Mouse (Mus musculus): ENCODE data around the gene Cul4a. TPM values are rescaled to one million over a fixed set of nuclear protein-coding genes. Genes with fewer than 3 reads are reported as not detected.

The Cul4a gene
- total and polyA plus RNA-seq, 3 experiments = 15.6 to 27.0 (median 23.9) TPM

DNA sequence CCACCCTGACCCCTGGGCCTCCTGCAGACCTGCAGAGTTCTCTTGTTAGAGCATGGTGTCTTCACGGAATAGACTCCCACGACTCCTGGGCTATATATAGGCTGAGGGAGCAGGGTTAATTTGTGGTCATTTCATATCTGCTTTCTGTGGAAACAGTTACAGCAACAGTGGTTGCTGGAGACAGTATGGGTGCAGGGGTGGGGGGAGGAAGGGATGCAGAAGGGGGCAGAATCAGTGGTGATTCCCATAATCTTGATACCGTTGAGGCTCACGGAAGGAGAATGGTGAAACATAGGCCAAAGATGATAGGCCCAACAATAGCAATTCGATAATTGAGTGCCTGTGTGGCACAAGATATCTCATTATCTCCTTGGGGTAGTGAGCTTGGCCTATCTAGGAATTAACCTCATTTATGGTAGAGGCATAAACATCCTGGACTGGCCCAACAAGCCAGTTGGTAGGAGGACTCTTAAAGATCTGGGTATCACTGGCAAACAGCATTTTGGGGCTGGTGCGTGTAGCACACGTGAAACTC, 17.5 kb downstream of the Cul4a start:
- no peak overlapping the region for H3K27ac ChIP-seq (ENCODE audit: insufficient read depth, low read depth)
- dilution Hi-C loops (cut with MboI; ENCODE audit: extremely low pct_ligation_motif_present, extremely low pct_unique_long_range_greater_than_20kb, low sequenced_read_pairs) (no loop called here), in situ Hi-C loops (cut with MboI; ENCODE audit: low pct_ligation_motif_present, low pct_unique_long_range_greater_than_20kb, low sequenced_read_pairs) (no loop called here)
- no peak for TF ChIP-seq GABPA (IDR thresholded peaks at IDR 0.05; ENCODE audit: insufficient replicate concordance, low read depth, low read length)
- no peak for TF ChIP-seq TCF12 (IDR thresholded peaks at IDR 0.05; ENCODE audit: low read depth, low read length)
- TF ChIP-seq SMC3 (IDR thresholded peaks at IDR 0.05; ENCODE audit: low read depth, low read length) = no peak
- TF ChIP-seq ZNF384 (IDR thresholded peaks at IDR 0.05; ENCODE audit: low read depth, low read length) = no peak
- no peak for TF ChIP-seq MXI1 (IDR thresholded peaks at IDR 0.05; ENCODE audit: low read depth, low read length)
- TF ChIP-seq USF2 (conservative IDR thresholded peaks at IDR 0.05; ENCODE audit: low read depth, low read length) = no peak
- TF ChIP-seq UBTF (IDR thresholded peaks at IDR 0.05; ENCODE audit: low read depth, low read length) = no peak
- TF ChIP-seq IRF4 (IDR thresholded peaks at IDR 0.05; ENCODE audit: low read depth, low read length) = no peak
- no peak for TF ChIP-seq CTCF (conservative IDR thresholded peaks at IDR 0.05 in 1 of 2, IDR thresholded peaks at IDR 0.05 in 1 of 2; ENCODE audit: low read depth in 2 of 2, low read length in 2 of 2)
- TF ChIP-seq ZMIZ1 (IDR thresholded peaks at IDR 0.05; ENCODE audit: low read depth, low read length) = no peak
- H3K36me3 ChIP-seq (replicated peaks in 1 of 2; ENCODE audit: control insufficient read depth in 1 of 2, insufficient read depth in 1 of 2, low read length in 1 of 2) = peaks cover 28 to 75% of the 10 kb centered on the region in 2 experiments
- no peaks in the 10 kb centered on the region for H3K27me3 ChIP-seq (replicated peaks)
- H3K9me3 ChIP-seq (replicated peaks; ENCODE audit: low read length) = no peaks in the 10 kb centered on the region
- H3K4me1 ChIP-seq (ENCODE audit: control insufficient read depth in 1 of 2, insufficient read depth in 2 of 2) = no peaks in the 10 kb centered on the region
- H3K9ac ChIP-seq (ENCODE audit: insufficient read depth, low read depth) = no peak overlapping the region
- no peak for DNase-seq (ENCODE audit: extremely low read depth)
- no peaks in the 10 kb centered on the region for H3K79me2 ChIP-seq (replicated peaks; ENCODE audit: control insufficient read depth, extremely low read depth, insufficient read depth, poor library complexity, severe bottlenecking)
- no peak overlapping the region for H3K4me2 ChIP-seq (ENCODE audit: insufficient read depth, low read depth, poor library complexity, severe bottlenecking)
- H3K4me3 ChIP-seq (replicated peaks in 1 of 3; ENCODE audit: low read depth in 2 of 3, low read length in 2 of 3, poor library complexity in 1 of 3) = no peak overlapping the region

DNA sequence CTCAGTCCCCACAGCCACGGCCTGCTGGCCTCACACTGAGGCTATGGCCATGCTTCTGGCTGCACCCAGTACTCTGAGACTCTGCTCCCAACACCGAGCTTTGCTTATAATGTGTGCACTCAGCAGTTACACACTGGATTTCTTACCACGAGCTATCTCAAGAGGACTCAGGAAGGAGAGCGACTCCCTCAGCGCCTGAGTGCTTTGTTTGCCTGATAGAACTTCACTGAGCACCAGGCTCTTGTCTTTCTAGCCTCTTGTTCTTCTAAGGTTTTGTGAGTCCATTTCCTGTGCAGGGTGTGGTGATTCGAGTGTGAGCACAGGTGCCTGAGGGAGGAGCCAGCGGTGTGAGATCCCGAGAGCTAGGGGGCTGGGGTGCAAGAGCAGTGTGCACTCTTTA, 19.5 kb downstream of the Cul4a start:
- Histone ChIP-seq H3K4me3 (replicated peaks in 1 of 3; ENCODE audit: low read depth in 2 of 3, low read length in 2 of 3, poor library complexity in 1 of 3) (no peak overlapping the region), H3K79me2 (replicated peaks; ENCODE audit: control insufficient read depth, extremely low read depth, insufficient read depth, poor library complexity, severe bottlenecking) (no peaks in the 10 kb centered on the region), H3K4me1 (ENCODE audit: control insufficient read depth in 1 of 2, insufficient read depth in 2 of 2) (no peaks in the 10 kb centered on the region), H3K4me2 (ENCODE audit: insufficient read depth, low read depth, poor library complexity, severe bottlenecking) (no peak overlapping the region), H3K27me3 (replicated peaks) (no peaks in the 10 kb centered on the region), H3K9ac (ENCODE audit: insufficient read depth, low read depth) (no peak overlapping the region), H3K36me3 (replicated peaks in 1 of 2; ENCODE audit: control insufficient read depth in 1 of 2, insufficient read depth in 1 of 2, low read length in 1 of 2) (peaks cover 35 to 70% of the 10 kb centered on the region in 2 experiments), H3K9me3 (replicated peaks; ENCODE audit: low read length) (no peaks in the 10 kb centered on the region), H3K27ac (ENCODE audit: insufficient read depth, low read depth) (no peak overlapping the region)
- in situ Hi-C loops (cut with MboI; ENCODE audit: low pct_ligation_motif_present, low pct_unique_long_range_greater_than_20kb, low sequenced_read_pairs) = no loop called here
- DNase-seq (ENCODE audit: extremely low read depth) = no peak
- TF ChIP-seq HCFC1 (IDR thresholded peaks at IDR 0.05; ENCODE audit: low read depth, low read length) = no peak
- TF ChIP-seq KAT2A (IDR thresholded peaks at IDR 0.05; ENCODE audit: insufficient replicate concordance, low read length) = no peak
- no peak for TF ChIP-seq MXI1 (IDR thresholded peaks at IDR 0.05; ENCODE audit: low read depth, low read length)
- TF ChIP-seq SMC3 (IDR thresholded peaks at IDR 0.05; ENCODE audit: low read depth, low read length) = no peak
- no peak for TF ChIP-seq MAFK (IDR thresholded peaks at IDR 0.05; ENCODE audit: insufficient replicate concordance, low read length)
- TF ChIP-seq PAX5 (IDR thresholded peaks at IDR 0.05; ENCODE audit: low read length) = no peak
- TF ChIP-seq UBTF (IDR thresholded peaks at IDR 0.05; ENCODE audit: low read depth, low read length) = no peak
- TF ChIP-seq TCF12 (IDR thresholded peaks at IDR 0.05; ENCODE audit: low read depth, low read length) = no peak
- TF ChIP-seq ETS1 (conservative IDR thresholded peaks at IDR 0.05; ENCODE audit: low read depth, low read length) = no peak
- no peak for TF ChIP-seq MAZ (IDR thresholded peaks at IDR 0.05; ENCODE audit: low read depth, low read length)
- no peak for TF ChIP-seq ELF1 (IDR thresholded peaks at IDR 0.05; ENCODE audit: low read depth, low read length)
- no peak for TF ChIP-seq ZMIZ1 (IDR thresholded peaks at IDR 0.05; ENCODE audit: low read depth, low read length)
- no peak for TF ChIP-seq MYC (IDR thresholded peaks at IDR 0.05; ENCODE audit: low read depth, low read length)
- TF ChIP-seq RCOR1 (conservative IDR thresholded peaks at IDR 0.05; ENCODE audit: low read depth, low read length) = no peak
- no peak for TF ChIP-seq ZNF384 (IDR thresholded peaks at IDR 0.05; ENCODE audit: low read depth, low read length)
- no peak for TF ChIP-seq BHLHE40 (IDR thresholded peaks at IDR 0.05; ENCODE audit: low read depth, low read length)
- TF ChIP-seq USF2 (conservative IDR thresholded peaks at IDR 0.05; ENCODE audit: low read depth, low read length) = no peak
- no peak for TF ChIP-seq JUN (IDR thresholded peaks at IDR 0.05; ENCODE audit: insufficient read depth, low read depth, low read length)
- dilution Hi-C loops (cut with MboI; ENCODE audit: extremely low pct_ligation_motif_present, extremely low pct_unique_long_range_greater_than_20kb, low sequenced_read_pairs) = no loop called here

Measured in CH12.LX (cell line).